Mouse (Mus musculus): ENCODE results near the gene Hcn1.

GRCm38 (mm10) chr13:117984339-117984738 is 382.2 kb downstream of the Hcn1 start:
- TF ChIP-seq CTCF (conservative IDR thresholded peaks at IDR 0.05; ENCODE audit: low read length) (no peak), NANOG (IDR thresholded peaks at IDR 0.05; ENCODE audit: borderline replicate concordance, low read length) (no peak), POU5F1 (IDR thresholded peaks at IDR 0.05; ENCODE audit: borderline replicate concordance, low read length) (no peak)

Data from E14TG2a.4 (cell line).